Mouse (Mus musculus) small intestine, adult 2 months (tissue): ENCODE measurements around the gene Lcmt2. TPM values are rescaled to one million over a fixed set of nuclear protein-coding genes. Genes with fewer than 3 reads are reported as not detected.

Source experiments
- H3K27ac ChIP-seq: fragments of 200-500 bp; 2 replicates; pipeline ENCODE4 v1.5.1; 2012; ENCODE audit warnings: low read depth, low read length, control low read depth, inconsistent platforms; ENCODE audit not compliant: insufficient read depth
- H3K27me3 ChIP-seq: fragments of 200-500 bp; 2 replicates; pipeline ENCODE4 v1.6.1; 2012; ENCODE audit warnings: mild to moderate bottlenecking, moderate library complexity, low read length, inconsistent platforms; ENCODE audit not compliant: control insufficient read depth, insufficient read depth
- H3K36me3 ChIP-seq: fragments of 200-500 bp; 2 replicates; pipeline ENCODE4 v1.6.1; 2012; ENCODE audit warnings: mild to moderate bottlenecking, low read length, control low read depth, inconsistent platforms; ENCODE audit not compliant: control insufficient read depth, insufficient read depth
- H3K4me1 ChIP-seq: fragments of 200-500 bp; 2 replicates; pipeline ENCODE4 v1.6.1; 2012; ENCODE audit warnings: low read length, inconsistent platforms, mixed read lengths; ENCODE audit not compliant: control insufficient read depth, insufficient read depth, insufficient read length
- H3K4me3 ChIP-seq: fragments of 200-500 bp; 2 replicates; pipeline ENCODE4 v1.5.1; 2012; ENCODE audit warnings: low read depth, mild to moderate bottlenecking, control low read depth, inconsistent platforms, low read length, moderate library complexity
- CTCF ChIP-seq: fragments of 200-500 bp; IDR thresholded peaks from 2 replicates; pipeline ENCODE4 v1.5.1; 2012; ENCODE audit warnings: low read depth, mild to moderate bottlenecking, control low read depth, inconsistent platforms, low read length, moderate library complexity, mixed read lengths; ENCODE audit not compliant: insufficient replicate concordance, insufficient read length; ENCODE audit errors: extremely low read depth
- POLR2A ChIP-seq: fragments of 200-500 bp; IDR thresholded peaks from 2 replicates; pipeline ENCODE4 v1.6.1; 2012; ENCODE audit warnings: low read depth, mild to moderate bottlenecking, control low read depth, inconsistent platforms, low read length, moderate library complexity
- WGBS: fragments of 180-500 bp; shearing (Covaris S2); methylation state at CpG from one replicate; pipeline ENCODE4 v1.1.7; 2018; 5-methylcytosine and 5-hydroxymethylcytosine counted together
- polyA plus RNA-seq: library from polyadenylated mRNA; depleted of rRNA; stranded (reverse); fragments of >200 nt; gene quantifications from 2 replicates; pipeline ENCODE4 v1.2.3, GENCODE M21; 2012

Lcmt2 gene
- polyA plus RNA-seq, 1 experiment: 7.9 TPM

- under 1% methylated on average over 38 of the region's 38 CpGs for WGBS
- Histone ChIP-seq H3K36me3 (peaks cover 17% of the 10 kb centered on the region), H3K4me3 (peak within 1 kb of the TSS; percentile 78), H3K4me1 (peaks cover 10% of the 10 kb centered on the region; the same call in 1 of the 2 replicates), H3K27me3 (no peaks in the 10 kb centered on the region), H3K27ac (peak within 1 kb of the TSS; percentile 77)
- no peak for TF ChIP-seq POLR2A
- TF ChIP-seq CTCF: no peak
Measured at GRCm38 (mm10) chr2:121170481-121170971, 30.1 kb upstream of the Lcmt2 start, which contains the start of gene Tubgcp4. TSS of gene Tubgcp4 (plus strand) at chr2:121170654.

- Histone ChIP-seq H3K36me3 (peaks cover 16% of the 10 kb centered on the region), H3K4me1 (peaks cover 10% of the 10 kb centered on the region; the same call in 1 of the 2 replicates), H3K27ac (0 out of 2 replicates have a peak overlapping the region, but pooled peaks have one; percentile 77), H3K27me3 (no peaks in the 10 kb centered on the region), H3K4me3 (peak overlapping the region; percentile 78)
- WGBS: under 1% methylated on average over 9 of the region's 9 CpGs
- no peak for TF ChIP-seq CTCF
- TF ChIP-seq POLR2A: no peak
Measured at GRCm38 (mm10) chr2:121169902-121170301, 29.4 kb upstream of the Lcmt2 start.

- WGBS: 33% methylated on average over 4 of the region's 4 CpGs
- Histone ChIP-seq H3K4me3 (peak overlapping the region; percentile 19), H3K27me3 (no peaks in the 10 kb centered on the region), H3K4me1 (peaks cover 10% of the 10 kb centered on the region; the same call in 1 of the 2 replicates), H3K36me3 (peaks cover 14% of the 10 kb centered on the region), H3K27ac (no peak overlapping the region)
- TF ChIP-seq CTCF (no peak), POLR2A (no peak)
Measured at GRCm38 (mm10) chr2:121169173-121169572, 28.7 kb upstream of the Lcmt2 start.

GRCm38 (mm10) chr2:121153100-121153499 lies 12.6 kb upstream of the Lcmt2 start:
- WGBS: 93% methylated on average over 3 of the region's 3 CpGs
- TF ChIP-seq CTCF (no peak), POLR2A (no peak)
- Histone ChIP-seq H3K27me3 (no peaks in the 10 kb centered on the region), H3K27ac (no peak overlapping the region), H3K4me1 (no peaks in the 10 kb centered on the region), H3K4me3 (no peak overlapping the region), H3K36me3 (peaks cover 27% of the 10 kb centered on the region)

GRCm38 (mm10) chr2:121149679-121150078 lies 9.2 kb upstream of the Lcmt2 start:
- 75% methylated on average over 5 of the region's 5 CpGs for WGBS
- Histone ChIP-seq H3K4me3 (no peak overlapping the region), H3K27me3 (no peaks in the 10 kb centered on the region), H3K4me1 (no peaks in the 10 kb centered on the region), H3K36me3 (peaks cover 33% of the 10 kb centered on the region), H3K27ac (no peak overlapping the region)
- no peak for TF ChIP-seq POLR2A
- no peak for TF ChIP-seq CTCF

GRCm38 (mm10) chr2:121142415-121142814 lies 2.0 kb upstream of the Lcmt2 start:
- Histone ChIP-seq H3K27ac (no peak overlapping the region), H3K4me1 (peaks cover 10% of the 10 kb centered on the region; the same call in 1 of the 2 replicates), H3K27me3 (no peaks in the 10 kb centered on the region), H3K4me3 (no peak overlapping the region), H3K36me3 (peaks cover 15% of the 10 kb centered on the region)
- 69% methylated on average over 2 of the region's 2 CpGs for WGBS
- TF ChIP-seq CTCF (no peak), POLR2A (no peak)

GRCm38 (mm10) chr2:121141216-121142035 lies 973 bp upstream of the Lcmt2 start:
- WGBS: 63% methylated on average over 16 of the region's 16 CpGs
- TF ChIP-seq POLR2A (no peak), CTCF (no peak)
- Histone ChIP-seq H3K4me3 (no peak overlapping the region), H3K27ac (no peak overlapping the region), H3K36me3 (peaks cover 7% of the 10 kb centered on the region; the same call in 1 of the 2 replicates), H3K27me3 (no peaks in the 10 kb centered on the region), H3K4me1 (peaks cover 10% of the 10 kb centered on the region; the same call in 1 of the 2 replicates)
